Mouse (Mus musculus): ENCODE measurements around the gene Ino80d. TPM values are rescaled to one million over a fixed set of nuclear protein-coding genes. Genes with fewer than 3 reads are reported as not detected.
A peak's percentile ranks its signal among the peaks of the same experiment; 100 is the strongest.

Gene Ino80d
- total RNA-seq, 2 experiments from 2014 or later, result 27.1 to 31.2 TPM

DNA sequence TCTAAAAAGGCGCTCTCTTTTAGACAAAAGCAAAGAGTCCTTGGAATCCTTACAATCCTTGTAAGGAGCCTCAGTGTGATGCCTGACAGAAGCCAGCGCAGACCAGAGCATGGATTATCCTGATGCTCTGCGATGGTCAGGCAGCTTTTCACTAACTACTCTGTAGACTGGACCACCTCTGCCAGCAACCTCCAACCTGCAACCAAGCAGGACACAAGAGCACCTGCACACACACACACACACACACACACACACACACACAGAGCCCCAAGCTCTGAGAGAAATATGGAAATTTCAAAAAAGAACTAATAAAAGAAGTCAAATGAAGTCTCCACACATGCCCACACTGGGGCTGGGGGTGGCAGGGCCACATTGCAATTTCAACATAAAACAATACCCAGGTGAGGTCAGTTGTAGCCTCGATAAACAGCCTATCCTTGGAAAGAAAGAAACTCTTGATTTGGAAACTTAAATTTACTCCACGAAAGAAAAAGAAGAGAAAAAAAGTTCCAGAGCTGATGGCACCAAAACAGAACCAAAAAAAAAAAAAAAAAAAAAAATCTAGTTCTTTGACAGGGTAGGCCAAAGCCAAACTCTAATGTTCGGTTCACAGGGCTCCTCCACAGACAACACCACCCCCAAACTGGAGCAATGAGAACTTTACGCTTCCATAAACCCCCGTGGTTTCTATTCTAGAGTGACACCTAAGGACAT is 2.2 kb downstream of the Ino80d start:
- intact Hi-C loops (cut with DNase I), result no loop called here
- DNase-seq (ENCODE audit: extremely low spot score in 1 of 2, low spot score in 2 of 2), result no peak

DNA sequence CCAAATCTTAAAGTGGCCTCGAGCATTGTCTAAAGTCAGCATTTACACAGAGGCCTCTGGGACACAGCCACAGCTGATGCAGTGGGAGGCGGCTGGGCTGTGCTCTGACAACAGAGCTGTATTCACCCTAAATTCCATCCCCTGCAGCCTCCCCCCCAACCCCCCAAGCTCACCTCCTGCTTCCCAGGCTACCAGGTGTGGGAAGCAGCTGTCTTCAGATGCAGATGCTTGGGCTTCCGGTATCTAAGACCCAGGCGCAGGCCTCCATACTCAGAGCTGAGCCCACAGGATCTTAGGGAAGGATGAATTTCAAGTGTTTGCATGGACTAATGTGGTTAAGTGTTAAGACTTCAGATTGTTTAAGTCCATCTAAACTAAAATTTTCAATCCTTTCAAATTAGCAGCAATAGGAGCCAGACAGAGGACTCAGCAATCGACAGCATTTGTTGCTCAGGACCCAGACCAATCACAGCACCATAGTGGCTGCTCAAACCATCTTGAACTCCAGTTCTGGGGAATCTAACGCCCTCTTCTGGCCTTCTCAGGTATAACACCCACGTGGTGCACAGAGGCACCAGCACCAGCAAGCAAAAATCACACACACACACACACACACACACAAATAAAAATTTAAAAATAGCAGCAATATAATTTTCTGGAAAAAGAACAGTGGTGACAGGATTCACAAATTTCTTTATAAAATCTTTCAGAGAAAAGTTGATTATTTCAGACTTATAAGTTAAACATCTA is 3.8 kb downstream of the Ino80d start:
- intact Hi-C loops (cut with DNase I), result no loop called here
- DNase-seq (ENCODE audit: extremely low spot score in 1 of 2, low spot score in 2 of 2), result peak in 1 of 2 experiments; percentile 59

DNA sequence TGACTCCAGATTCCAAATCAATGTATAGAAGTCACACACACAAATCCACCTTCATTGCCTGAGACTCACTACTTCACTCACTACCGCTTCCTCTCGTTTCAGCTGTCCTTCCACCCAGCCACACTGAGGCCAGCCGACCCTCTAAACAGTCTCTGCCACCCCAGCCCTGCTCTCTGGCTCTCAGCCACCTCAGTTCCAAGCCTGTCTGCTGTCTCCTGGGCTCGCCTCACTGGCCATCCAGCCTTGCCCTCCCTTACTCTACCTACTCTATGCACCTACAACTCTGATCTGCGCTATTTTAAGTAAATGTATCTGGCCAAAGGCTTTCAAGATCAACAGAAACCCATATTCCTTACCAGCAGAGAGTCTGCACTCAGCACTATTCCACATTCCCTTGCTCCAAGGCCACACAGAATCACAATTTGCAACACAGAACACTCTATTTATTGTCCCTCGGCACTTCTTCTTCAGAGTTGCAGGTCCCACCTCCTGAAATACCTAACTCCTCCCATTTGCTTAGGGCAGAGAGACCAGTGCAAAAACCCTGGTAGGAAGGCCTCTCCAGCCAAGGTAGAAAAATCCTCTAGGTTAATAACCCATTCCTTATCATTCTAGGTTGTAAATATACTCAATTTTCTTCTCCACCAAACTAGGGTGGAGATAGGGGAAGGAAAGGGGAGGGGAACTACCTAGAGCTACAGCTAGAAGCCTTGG is 6.7 kb downstream of the Ino80d start:
- no peak for DNase-seq (ENCODE audit: extremely low spot score in 1 of 2, low spot score in 2 of 2)
- intact Hi-C loops (cut with DNase I), result no loop called here

DNA sequence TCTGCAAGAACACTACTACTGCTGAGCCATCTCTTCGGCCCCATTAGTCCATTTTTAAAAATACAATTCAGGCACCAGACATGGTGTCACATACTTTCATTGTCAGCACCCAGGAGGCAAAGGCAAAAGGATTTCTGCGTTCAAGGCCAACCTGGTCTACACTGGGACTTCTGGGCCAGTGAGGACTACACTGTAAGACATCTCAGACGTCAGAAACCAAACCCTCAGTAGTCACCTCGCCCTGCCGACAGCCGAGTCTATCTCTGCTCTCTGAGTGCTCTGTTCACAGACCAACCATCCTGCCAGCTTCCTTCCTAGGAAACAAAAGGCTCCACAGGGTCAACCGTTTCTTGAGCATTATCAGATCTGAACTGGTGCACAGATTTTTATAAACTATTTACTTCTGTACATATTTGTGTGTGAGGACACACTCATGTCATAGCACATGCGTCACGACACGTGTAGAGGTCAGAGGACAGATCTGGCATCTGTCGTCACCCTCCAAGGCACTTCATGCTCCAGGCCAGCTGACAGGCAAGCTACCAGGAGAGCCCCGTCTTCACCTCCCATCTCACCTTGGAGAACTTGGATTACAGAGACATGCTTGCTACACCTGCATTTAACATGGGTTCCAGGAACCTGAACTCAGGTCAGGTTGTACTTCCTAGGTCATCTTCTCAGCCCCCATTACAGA is 11.6 kb downstream of the Ino80d start:
- intact Hi-C loops (cut with DNase I), result no loop called here
- DNase-seq (ENCODE audit: extremely low spot score in 1 of 2, low spot score in 2 of 2), result no peak

DNA sequence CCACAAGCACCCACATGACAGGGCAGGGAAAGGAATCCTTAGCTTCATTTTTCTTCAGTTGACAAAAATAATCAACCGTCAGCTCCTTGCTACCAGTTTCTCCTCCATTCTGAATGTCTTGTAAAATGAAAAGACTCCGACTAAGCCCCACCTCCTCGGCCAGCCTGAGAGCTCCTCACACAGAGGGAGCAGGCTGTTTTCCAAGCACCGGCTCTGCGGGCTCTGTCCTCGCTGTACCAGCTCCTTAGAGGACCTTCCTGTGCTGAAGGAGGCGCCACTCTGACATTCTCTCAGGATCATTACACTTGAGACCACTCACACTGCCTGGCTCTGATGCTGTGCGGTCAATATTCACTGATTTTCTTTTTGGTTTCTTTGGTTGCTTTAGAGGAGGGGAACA is 14.3 kb downstream of the Ino80d start:
- DNase-seq (ENCODE audit: extremely low spot score in 1 of 2, low spot score in 2 of 2), result no peak
- intact Hi-C loops (cut with DNase I), result no loop called here

DNA sequence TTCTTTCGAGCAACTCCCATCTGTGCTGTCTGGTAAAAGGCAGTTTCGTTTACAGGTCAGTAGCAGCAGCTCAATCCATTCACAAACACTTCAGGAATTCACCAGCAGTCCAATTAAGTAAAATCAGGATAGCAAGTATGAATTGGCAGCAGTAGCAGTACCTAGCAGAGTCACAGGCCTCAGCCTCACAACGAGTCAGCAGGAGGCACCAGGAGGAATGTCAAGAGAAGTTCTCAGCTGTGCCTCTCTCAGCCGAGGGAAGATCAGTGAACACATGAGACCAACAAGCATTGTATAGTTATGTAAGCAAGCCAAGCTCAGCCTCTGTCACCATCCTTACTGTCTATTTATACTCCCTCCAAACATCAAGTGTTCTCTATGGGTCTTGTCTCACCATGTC is 15.6 kb downstream of the Ino80d start:
- intact Hi-C loops (cut with DNase I), result no loop called here
- no peak for DNase-seq (ENCODE audit: extremely low spot score in 1 of 2, low spot score in 2 of 2)

DNA sequence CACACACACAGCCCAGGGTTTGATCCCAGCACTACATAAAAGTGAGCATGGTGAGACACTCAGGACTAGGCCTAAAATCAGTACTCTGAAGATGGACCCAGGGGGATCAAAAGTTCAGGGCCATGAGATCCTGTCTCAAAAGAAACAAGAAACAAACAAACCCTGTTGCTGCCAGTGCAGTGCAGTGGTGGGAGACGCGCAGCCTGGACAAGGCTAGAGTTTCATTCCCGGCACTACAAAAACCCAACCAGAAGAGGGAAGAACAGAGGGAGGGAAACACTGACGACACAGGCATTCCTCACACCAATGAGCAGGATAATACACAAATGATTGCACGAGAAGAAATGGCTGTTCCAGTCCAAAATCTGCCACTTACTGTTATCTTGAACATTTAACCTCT is 18.4 kb downstream of the Ino80d start:
- DNase-seq (ENCODE audit: extremely low spot score in 1 of 2, low spot score in 2 of 2), result no peak
- intact Hi-C loops (cut with DNase I), result no loop called here

DNA sequence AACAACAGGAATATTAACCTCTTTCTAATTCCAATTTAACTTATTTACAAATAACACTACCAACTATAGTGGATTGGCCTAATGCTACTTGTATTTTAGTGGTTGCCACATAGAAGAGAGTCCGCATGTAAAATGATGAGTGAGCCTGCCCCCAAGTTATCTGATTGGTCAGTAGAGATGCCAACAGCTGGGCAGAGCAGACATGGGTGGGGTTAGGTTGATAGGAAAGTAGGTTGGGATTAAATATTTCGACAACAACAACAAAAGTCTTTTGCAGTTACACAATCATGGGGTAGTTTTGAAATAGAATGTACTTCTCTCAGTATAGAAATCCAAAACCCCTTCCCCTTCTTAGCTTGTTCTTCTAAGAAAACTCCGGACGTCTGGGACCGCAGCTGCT is 24.7 kb downstream of the Ino80d start:
- no peak for DNase-seq (ENCODE audit: extremely low spot score in 1 of 2, low spot score in 2 of 2)
- intact Hi-C loops (cut with DNase I), result no loop called here

DNA sequence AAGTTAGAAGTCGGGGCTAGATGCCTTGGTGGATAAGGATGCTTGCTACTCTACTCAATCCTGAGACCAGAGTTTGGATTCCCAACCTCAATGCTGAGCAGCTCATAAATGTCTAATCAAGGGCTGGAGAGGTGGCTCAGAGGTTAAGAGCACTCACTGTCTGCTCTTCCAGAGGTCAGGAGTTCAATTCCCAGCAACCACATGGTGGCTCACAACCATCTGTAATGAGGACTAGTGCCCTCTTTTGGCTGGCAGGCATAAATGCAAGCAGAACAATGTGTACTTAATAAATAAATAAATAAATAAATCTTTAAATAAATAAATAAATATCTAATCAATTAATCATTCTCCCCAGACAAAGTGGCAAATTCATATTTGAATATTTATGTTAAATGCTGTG is 25.9 kb downstream of the Ino80d start:
- no peak for DNase-seq (ENCODE audit: extremely low spot score in 1 of 2, low spot score in 2 of 2)
- intact Hi-C loops (cut with DNase I), result no loop called here

DNA sequence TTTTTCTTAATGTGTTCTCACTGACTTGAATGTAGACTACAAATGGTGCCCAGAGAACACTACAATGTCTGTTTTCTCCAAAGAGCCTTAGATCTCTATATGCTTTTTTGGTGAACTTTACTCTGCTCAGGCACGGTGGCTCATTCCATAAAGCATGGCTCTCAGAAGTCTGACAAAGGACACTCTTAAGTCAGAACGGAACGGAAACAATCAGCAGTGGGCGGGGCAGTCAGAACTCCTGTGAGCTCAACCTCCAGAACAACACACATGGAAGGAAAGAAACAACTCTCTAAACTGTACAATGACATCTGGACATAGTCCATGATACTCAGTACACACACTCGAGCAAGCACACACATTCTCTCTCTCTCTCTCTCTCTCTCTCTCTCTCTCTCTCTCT is 34.2 kb downstream of the Ino80d start:
- no peak for DNase-seq (ENCODE audit: extremely low spot score in 1 of 2, low spot score in 2 of 2)
- intact Hi-C loops (cut with DNase I), result no loop called here

DNA sequence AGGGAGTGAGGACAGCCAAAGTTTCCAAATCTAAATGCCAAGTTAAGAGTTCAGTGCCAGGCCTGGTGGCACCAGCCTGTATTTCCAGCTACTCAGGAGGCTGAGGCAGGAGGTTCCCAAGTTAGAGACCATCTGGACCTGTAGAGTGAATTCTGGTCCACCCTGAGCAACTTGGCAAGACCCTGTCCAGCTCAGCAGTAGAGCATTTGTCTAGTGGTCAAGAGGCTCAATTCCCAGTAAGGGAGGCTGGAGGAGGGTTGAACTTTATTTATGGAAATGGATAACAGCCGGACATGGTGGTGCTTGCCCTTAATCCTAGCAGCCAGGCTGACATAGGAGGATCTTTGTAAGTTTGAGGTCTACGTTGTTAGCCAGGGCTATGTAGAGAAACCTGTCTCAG is 38.1 kb downstream of the Ino80d start:
- intact Hi-C loops (cut with DNase I), result no loop called here
- DNase-seq (ENCODE audit: extremely low spot score in 1 of 2, low spot score in 2 of 2), result no peak

DNA sequence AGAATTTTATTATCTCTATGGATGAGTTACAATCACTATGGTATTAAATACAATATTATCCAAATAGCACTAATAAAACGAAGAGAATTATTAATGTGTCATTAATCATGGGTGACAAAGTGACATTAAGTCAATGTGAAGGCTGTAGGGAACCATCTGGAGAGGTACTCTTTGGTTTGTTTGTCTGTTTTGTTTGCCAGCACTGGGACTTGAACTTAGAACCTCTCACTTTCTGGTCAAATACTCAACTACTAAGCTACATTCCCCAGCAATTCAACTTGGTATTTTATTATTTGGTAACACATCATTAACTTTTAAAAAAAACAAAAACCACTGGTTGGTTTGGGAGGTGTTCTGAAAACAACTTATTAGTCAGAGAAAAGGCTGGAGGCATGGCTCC is 43.1 kb downstream of the Ino80d start:
- no peak for DNase-seq (ENCODE audit: extremely low spot score in 1 of 2, low spot score in 2 of 2)
- intact Hi-C loops (cut with DNase I), result no loop called here

DNA sequence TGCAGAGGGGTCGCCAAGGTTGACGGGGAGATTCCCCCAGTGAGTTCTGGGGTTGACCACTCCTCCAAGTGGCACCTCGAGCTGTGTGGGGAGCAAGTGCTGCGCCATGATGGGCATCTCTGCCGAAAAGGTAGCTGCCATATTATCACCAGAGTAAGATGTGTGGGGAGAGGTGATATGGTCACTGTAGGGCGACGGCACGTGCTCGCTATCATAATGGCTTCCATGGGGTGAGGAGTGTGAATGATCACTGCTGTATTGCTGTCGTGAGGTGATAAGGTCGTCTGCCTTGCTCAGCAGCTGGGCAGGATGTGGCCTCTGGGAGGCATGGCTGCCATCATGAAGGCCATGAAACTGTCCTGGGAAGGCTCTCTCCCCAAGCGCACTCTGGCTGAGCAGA is 56.1 kb downstream of the Ino80d start:
- intact Hi-C loops (cut with DNase I), result no loop called here
- no peak for DNase-seq (ENCODE audit: extremely low spot score in 1 of 2, low spot score in 2 of 2)

DNA sequence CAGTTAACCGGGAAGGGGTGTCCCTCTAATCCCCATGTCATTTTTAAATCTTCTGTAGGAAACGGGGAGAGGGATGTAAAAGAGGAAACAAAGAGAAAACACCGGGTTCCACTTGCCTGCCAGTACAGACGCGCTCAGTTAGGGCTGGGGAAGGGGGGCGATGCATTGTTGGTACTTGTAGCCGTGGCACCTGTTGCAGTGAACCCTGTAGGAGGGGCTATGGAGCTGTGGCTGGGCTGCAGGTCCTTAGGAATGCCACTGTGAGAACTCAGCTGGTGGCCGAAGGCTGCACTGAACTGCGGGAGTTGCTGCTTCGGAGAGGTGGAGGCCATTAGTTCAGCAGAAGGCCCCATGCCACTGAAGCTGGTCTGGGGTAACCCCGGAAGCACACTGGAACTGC is 56.6 kb downstream of the Ino80d start:
- DNase-seq (ENCODE audit: extremely low spot score in 1 of 2, low spot score in 2 of 2), result no peak
- intact Hi-C loops (cut with DNase I), result no loop called here

DNA sequence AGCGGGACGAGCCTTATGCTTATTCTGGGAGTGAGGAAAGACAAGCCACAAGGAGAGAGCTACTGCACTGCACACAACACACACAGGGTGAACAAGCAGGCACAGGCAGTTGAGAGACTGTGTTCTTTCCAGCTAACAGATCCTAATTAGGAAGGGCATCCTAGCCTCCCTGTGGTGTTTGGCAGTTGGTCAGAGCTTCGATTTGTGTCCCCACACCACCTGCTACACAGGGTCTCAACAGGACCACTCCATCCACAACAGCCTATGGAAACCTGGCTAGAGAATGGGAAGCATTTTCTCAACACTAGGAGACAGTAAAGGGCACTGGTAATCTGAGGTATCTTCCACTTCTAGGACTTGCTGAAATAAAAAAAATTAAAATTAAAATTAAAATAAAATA is 57.1 kb downstream of the Ino80d start:
- intact Hi-C loops (cut with DNase I), result no loop called here
- no peak for DNase-seq (ENCODE audit: extremely low spot score in 1 of 2, low spot score in 2 of 2)

DNA sequence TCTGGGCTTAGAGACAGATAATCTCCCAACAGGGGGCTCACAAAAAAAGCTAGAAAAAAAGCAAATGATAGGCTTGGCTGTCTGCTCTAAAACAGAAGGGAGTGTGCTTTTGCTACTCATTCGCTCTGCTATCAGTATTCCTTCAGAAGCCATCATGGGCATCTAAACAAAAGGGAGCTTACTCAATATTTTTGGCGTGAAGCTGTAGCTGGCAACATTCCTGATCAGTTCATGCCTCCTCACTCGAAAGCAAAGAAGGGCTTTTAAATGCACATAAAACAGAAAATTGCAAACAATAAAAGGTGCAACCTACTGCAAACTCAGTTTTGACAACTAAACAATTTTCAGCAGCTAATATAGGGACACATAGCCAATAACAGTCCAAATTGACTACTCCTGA is 59.1 kb downstream of the Ino80d start:
- intact Hi-C loops (cut with DNase I), result no loop called here
- DNase-seq (ENCODE audit: extremely low spot score in 1 of 2, low spot score in 2 of 2), result no peak

DNA sequence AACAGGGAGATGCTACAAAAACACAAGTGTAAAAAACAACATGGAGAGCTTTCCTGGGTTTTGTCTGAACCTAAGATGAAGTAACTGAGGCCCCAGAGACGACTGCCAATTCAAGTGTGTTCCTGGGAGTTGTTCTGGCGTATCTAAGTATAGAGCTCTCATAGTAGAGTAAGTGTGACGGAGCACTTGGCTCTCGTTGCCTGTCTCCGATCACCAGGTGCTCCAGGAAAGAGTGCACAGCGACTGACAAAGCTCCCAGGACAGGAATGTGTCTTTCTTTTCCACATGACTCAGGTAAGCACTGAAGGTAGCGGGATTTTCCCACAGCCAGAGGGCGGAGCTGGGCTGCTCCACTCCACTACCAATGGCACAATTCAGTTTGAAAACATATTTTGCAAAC is 63.6 kb downstream of the Ino80d start:
- intact Hi-C loops (cut with DNase I), result no loop called here
- no peak for DNase-seq (ENCODE audit: extremely low spot score in 1 of 2, low spot score in 2 of 2)

DNA sequence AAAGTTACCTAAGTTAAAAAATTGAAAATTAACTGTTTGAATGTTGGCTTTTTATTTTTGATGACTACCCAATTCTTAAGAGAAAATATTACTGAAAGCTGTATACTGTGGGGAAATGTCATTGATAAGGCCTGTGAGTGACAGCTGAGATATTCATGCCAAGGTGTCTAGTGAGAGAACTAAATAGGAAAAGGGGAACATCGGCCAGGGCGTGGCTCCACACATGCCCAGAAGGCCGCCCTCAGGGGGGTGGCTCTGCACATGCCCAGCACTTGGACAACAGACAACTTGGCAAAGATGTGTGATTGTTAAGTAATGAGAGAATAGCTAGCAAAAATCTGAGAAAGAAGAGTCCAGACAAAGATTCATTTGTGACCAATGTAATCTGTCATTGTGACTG is 64.5 kb downstream of the Ino80d start:
- DNase-seq (ENCODE audit: extremely low spot score in 1 of 2, low spot score in 2 of 2), result no peak
- intact Hi-C loops (cut with DNase I), result no loop called here

DNA sequence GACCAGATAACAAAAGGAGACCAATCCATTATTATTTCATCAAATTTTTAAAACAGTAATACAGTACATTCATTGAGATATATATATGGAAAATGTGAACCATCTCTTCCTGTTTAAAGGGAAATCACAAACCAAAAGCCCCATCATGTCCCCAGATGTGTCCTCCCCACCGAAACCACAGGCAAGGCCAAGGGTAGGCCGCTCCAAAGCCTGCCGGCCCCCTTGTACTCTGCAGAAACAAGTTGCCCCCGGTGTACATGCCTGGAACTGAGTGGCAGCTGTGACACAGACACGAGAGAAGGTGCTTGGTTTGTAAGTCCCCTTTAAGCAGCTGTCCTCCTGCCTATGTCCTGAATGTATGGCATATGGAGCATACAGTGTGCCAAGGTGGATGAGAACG is 66.5 kb downstream of the Ino80d start:
- no peak for DNase-seq (ENCODE audit: extremely low spot score in 1 of 2, low spot score in 2 of 2)
- intact Hi-C loops (cut with DNase I), result no loop called here

DNA sequence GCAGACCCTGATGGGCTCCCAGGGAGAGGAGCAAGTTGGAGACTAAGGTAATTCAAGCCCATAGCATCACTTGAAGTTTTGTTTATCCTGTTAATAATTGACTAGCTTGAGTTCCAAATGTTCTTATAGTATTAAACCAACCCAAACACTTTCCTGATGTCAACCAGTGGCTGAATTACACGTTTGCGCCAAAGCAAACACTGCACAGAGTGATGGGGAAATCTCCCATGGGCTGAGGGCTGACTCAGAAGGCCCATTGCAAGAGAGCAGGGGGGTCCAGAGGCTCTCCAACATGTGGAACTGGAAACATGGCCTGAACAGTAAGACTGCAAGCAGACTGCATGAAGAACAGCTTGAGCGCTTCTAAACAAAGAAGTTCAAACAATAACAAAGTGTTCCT is 81.5 kb downstream of the Ino80d start:
- intact Hi-C loops (cut with DNase I), result no loop called here
- DNase-seq (ENCODE audit: extremely low spot score in 1 of 2, low spot score in 2 of 2), result no peak

Data from left cerebral cortex, postnatal 10 days (tissue).